Mouse (Mus musculus) inflammation-experienced regulatory T-cells, adult 6 months (primary cell): ENCODE results near the gene Trp53. TPM values are rescaled to one million over a fixed set of nuclear protein-coding genes. Genes with fewer than 3 reads are reported as not detected.

Experiments used
- ATAC-seq: one replicate; pipeline ENCODE4 v1.8.0; 2017
- polyA plus RNA-seq, 3 experiments: library from polyadenylated mRNA; unstranded; fragments of 100-300 nt; shearing (Covaris generic); gene quantifications; one replicate each; pipeline ENCODE4 v1.2.1; 2017

The Trp53 gene
- polyA plus RNA-seq, 3 experiments from 2014 or later, result 193 to 355 (median 324) TPM

DNA sequence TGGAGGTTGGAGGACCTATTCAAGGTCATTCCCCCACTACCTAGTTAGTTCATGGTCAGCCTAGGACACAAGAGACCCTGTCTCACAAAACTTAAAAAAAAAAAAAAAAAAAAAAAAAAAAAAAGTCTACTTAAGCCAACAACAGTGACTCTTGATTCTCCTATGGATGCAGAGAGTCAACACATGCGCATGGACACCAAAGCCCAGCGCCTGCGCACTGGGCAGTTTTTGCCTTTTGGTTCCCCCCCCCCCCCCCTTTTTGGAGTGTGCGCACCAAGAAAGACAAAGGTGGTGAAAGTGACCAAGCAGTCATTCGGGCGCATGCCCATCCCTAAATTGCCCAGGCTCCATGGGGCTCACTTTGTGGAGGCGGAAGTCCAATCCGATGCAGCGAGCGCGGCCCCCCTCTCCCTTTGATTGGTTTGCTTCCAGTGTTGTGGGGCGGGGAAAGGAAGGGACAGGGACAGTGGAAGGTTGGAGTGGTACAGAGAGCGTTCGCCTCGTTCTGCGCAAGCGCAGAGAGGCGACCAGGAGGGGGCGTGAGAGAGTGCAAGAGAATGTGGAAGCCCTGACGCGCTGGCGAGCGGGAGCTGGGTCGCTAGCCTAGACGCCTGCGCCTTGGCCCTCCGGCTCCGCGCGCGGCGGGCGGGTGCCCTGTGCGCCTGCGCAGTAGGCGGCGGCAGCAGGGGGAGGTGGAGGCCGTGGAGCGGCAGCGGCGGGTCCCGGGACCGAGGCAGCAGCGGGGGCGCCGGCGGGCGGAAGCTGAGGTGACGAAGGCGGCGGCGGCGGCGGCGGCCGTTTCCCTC is 52.3 kb downstream of the Trp53 start, which contains the start of gene Fxr2:
Gene Fxr2 (plus strand): TSS at position 707 of the 806 bp plus-strand sequence.
- ATAC-seq, result peak; percentile 92

DNA sequence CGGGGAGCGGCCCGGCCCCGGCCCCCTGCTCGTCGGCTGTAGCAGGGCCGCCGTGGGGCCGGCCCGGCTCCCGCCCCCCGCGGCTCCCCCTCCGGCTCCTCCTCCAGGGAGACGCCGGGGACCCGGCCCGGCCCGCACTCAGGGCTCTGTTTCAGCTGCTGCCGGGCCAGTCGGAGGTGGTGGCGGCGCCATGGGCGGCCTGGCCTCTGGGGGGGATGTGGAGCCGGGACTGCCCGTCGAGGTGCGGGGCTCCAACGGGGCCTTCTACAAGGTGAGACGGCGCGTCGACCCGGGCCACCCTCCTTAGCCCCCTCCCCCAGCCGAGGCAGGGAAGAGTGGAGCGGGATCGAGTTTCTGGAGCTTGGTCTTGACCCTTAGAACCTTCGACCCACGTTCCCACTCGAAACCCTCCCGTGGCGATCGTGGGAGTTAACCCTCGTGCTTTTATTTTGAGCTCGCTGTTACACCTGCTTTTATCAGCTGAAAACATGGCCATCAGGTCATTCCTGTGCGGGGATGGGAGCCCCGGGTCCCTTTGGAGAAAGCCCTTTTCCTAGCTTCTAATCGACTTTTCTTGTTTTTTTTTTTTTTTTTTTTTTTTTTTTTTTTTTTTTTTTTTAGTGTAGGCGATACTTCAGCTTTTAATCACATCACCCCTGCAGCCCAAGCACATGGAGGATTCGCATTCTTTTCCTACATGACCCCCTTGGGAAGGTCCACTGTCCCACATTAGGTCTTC is 53.1 kb downstream of the Trp53 start:
- ATAC-seq, result peak; percentile 26

DNA sequence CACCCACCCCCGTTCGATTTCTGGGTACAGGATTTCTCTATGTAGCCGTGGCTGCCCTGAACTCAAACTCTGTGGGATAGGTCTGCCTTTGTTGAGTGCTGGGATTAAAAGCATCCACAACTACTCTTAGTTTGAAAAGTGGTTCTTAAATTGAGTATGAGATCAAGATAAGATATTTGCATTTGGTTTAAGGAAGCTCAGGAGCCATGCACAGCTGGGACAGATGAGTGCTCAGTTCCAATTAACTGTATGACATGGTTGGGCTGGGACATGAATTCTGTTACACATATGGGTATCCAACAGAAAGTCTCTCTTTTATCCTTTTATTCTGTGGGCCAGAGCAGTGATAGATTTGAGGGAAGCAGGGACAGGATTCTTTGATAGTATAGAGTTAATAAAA is 55.3 kb downstream of the Trp53 start:
- no peak for ATAC-seq

Other genes starting within 250 kb of the Trp53 start
- gene Rnf227, start 239.9 kb upstream of the Trp53 start, polyA plus RNA-seq, result 1 to 10 TPM; 2.5 to 5.9 (median 4.8) TPM
- 10 to 100 TPM; 30.0 to 68.3 (median 60.9) TPM for gene Chd3, start 211.0 kb upstream of the Trp53 start, polyA plus RNA-seq
- 100 to 1,000 TPM; 108 to 130 (median 112) TPM for gene Naa38, start 184.9 kb upstream of the Trp53 start, polyA plus RNA-seq
- gene Cyb5d1, start 184.7 kb upstream of the Trp53 start, polyA plus RNA-seq, result 10 to 100 TPM; 13.9 to 20.0 (median 18.4) TPM
- gene Tmem88, start 182.1 kb upstream of the Trp53 start, polyA plus RNA-seq, result 1 to 10 TPM in 1 of 3 experiments, under 1 TPM in 2; 0.40 to 1.0 (median 0.74) TPM
- 10 to 100 TPM; 20.7 to 39.7 (median 35.5) TPM for gene Kdm6b, start 166.7 kb upstream of the Trp53 start, polyA plus RNA-seq
- gene Dnah2, start 31.2 kb upstream of the Trp53 start, polyA plus RNA-seq, result under 1 TPM in 1 of 3 experiments, not detected in 2; 0.21 TPM
- under 1 TPM in 2 of 3 experiments, not detected in 1; 0.11 to 0.22 TPM for gene Efnb3, start 20.2 kb upstream of the Trp53 start, polyA plus RNA-seq
- 10 to 100 TPM; 22.0 to 32.2 (median 25.7) TPM for gene Wrap53, start 104 bp upstream of the Trp53 start, polyA plus RNA-seq
- under 1 TPM in 1 of 3 experiments, not detected in 2; 0.17 TPM for gene Atp1b2, start 25.6 kb downstream of the Trp53 start, polyA plus RNA-seq
- gene Shbg, start 37.5 kb downstream of the Trp53 start, polyA plus RNA-seq, result under 1 TPM in 1 of 3 experiments, not detected in 2; 0.40 TPM
- not detected for gene Sat2, start 41.7 kb downstream of the Trp53 start, polyA plus RNA-seq
- gene Fxr2, start 52.6 kb downstream of the Trp53 start, polyA plus RNA-seq, result 1 to 10 TPM; 7.6 to 9.3 (median 9.1) TPM
- not detected for gene Sox15, start 75.0 kb downstream of the Trp53 start, polyA plus RNA-seq
- gene Mpdu1, start 82.3 kb downstream of the Trp53 start, polyA plus RNA-seq, result 10 to 100 TPM; 30.3 to 55.1 (median 52.5) TPM
- gene Cd68, start 85.8 kb downstream of the Trp53 start, polyA plus RNA-seq, result 10 to 100 TPM in 1 of 3 experiments, 1 to 10 TPM in 2; 3.8 to 21.2 (median 4.5) TPM
- gene Eif4a1, start 92.1 kb downstream of the Trp53 start, polyA plus RNA-seq, result 100 to 1,000 TPM; 156 to 375 (median 178) TPM
- gene Senp3, start 101.7 kb downstream of the Trp53 start, polyA plus RNA-seq, result 10 to 100 TPM; 21.8 to 38.0 (median 32.0) TPM
- gene Tnfsf13, start 105.4 kb downstream of the Trp53 start, polyA plus RNA-seq, result not detected
- gene Tnfsf12, start 115.5 kb downstream of the Trp53 start, polyA plus RNA-seq, result not detected
- not detected for gene Tnfsfm13, start 115.7 kb downstream of the Trp53 start, polyA plus RNA-seq
- 10 to 100 TPM; 27.3 to 28.4 (median 27.7) TPM for gene Polr2a, start 178.3 kb downstream of the Trp53 start, polyA plus RNA-seq
- gene Slc35g3, start 181.6 kb downstream of the Trp53 start, polyA plus RNA-seq, result not detected
- gene Zbtb4, start 185.6 kb downstream of the Trp53 start, polyA plus RNA-seq, result 10 to 100 TPM in 2 of 3 experiments, 1 to 10 TPM in 1; 4.3 to 13.9 (median 11.8) TPM
- 1 to 10 TPM; 1.7 to 2.5 (median 1.8) TPM for gene Chrnb1, start 215.6 kb downstream of the Trp53 start, polyA plus RNA-seq
- gene Fgf11, start 221.5 kb downstream of the Trp53 start, polyA plus RNA-seq, result not detected
- not detected for gene Tmem102, start 225.3 kb downstream of the Trp53 start, polyA plus RNA-seq
- gene Gm39566, start 234.9 kb downstream of the Trp53 start, polyA plus RNA-seq, result not detected
- gene Spem2, start 238.1 kb downstream of the Trp53 start, polyA plus RNA-seq, result not detected
- gene Spem1, start 241.8 kb downstream of the Trp53 start, polyA plus RNA-seq, result not detected